Mouse (Mus musculus) lung, postnatal 0 days (tissue): ENCODE measurements around the gene Pgbd5.

Experiments used
- CTCF ChIP-seq: IDR thresholded peaks from 2 replicates; pipeline ENCODE4 v1.5.1; 2016; ENCODE audit warnings: antibody characterized with exemption, mild to moderate bottlenecking
- EP300 ChIP-seq: IDR thresholded peaks from 2 replicates; pipeline ENCODE4 v1.6.1; 2016; ENCODE audit warnings: antibody characterized with exemption, mild to moderate bottlenecking, control low read depth

DNA sequence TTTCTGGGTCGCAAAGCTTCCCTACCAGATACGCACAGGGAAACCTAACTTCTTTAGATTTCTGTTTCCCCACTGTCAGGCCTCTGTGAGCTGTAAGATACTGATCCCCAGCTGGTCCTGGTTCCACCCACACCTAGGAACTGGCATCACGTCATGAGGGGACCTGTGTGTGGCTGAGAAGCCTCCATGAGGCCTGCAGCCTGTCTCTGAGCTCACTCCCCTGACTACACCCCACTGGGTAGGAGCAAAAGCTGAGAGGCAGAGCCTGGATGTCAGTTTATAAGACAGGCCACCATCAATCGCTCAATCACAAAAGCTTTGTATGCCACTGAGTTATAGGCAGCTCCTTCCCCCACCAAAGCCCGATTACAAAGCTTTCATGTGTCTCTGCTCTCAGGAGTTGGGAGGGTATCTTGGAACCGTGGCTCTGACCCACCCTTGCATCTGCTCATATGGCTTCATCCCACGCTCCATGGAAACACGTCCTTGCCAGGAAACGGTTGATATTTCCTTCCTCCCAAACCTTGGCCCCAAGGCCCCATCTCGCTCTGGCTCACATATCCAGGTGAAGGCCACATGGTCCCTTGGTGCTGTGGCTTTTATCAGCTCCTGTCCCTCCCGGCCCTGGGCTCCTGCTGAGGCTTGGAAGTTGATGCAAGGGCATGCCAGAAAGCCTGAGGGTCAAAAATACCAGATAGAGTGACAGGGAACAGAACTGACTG, 26.1 kb downstream of the Pgbd5 start:
- TF ChIP-seq CTCF (no peak), EP300 (no peak)
